Mouse (Mus musculus): ENCODE results near the gene Atp6v1e2. TPM values are rescaled to one million over a fixed set of nuclear protein-coding genes. Genes with fewer than 3 reads are reported as not detected.

Gene Atp6v1e2
- total and polyA plus RNA-seq, 2 experiments from 2014 or later = 0.24 TPM; not detected in 1

GRCm38 (mm10) chr17:86938683-86939082 is 9.0 kb downstream of the Atp6v1e2 start:
- H3K4me2 ChIP-seq (ENCODE audit: low read depth, low read length) = no peak overlapping the region
- H3K27ac ChIP-seq = no peak overlapping the region
- H3K27me3 ChIP-seq (ENCODE audit: insufficient read depth, low read length) = no peaks in the 10 kb centered on the region
- TF ChIP-seq CTCF (IDR thresholded peaks at IDR 0.05; ENCODE audit: low read depth) = no peak
- no peaks in the 10 kb centered on the region for H3K9me3 ChIP-seq (ENCODE audit: low read length)
- no peaks in the 10 kb centered on the region for H3K36me3 ChIP-seq (ENCODE audit: insufficient read depth, low read length)
- H3K4me1 ChIP-seq (ENCODE audit: insufficient read depth, low read length) = no peaks in the 10 kb centered on the region
- DNase-seq (ENCODE audit: low spot score) (no peak), ATAC-seq (no peak)
- H3K9ac ChIP-seq (replicated peaks; ENCODE audit: low read length) = no peak overlapping the region
- 60% methylated on average over 7 of the region's 7 CpGs for WGBS
- no peak overlapping the region for H3K4me3 ChIP-seq (ENCODE audit: low read length)

- WGBS = 1% methylated on average over 19 of the region's 20 CpGs
- Histone ChIP-seq H3K9me3 (ENCODE audit: low read length) (no peaks in the 10 kb centered on the region), H3K4me2 (ENCODE audit: low read depth, low read length) (peak overlapping the region; percentile 65), H3K36me3 (ENCODE audit: insufficient read depth, low read length) (no peaks in the 10 kb centered on the region), H3K27ac (peak overlapping the region; percentile 66), H3K4me3 (ENCODE audit: low read length) (peak overlapping the region; percentile 37), H3K9ac (replicated peaks; ENCODE audit: low read length) (peak overlapping the region; percentile 30; the same call in 1 of the 2 replicates), H3K27me3 (ENCODE audit: insufficient read depth, low read length) (no peaks in the 10 kb centered on the region), H3K4me1 (ENCODE audit: insufficient read depth, low read length) (no peaks in the 10 kb centered on the region)
- peak; percentile 85 for DNase-seq (ENCODE audit: low spot score)
- TF ChIP-seq CTCF (IDR thresholded peaks at IDR 0.05; ENCODE audit: low read depth) = no peak
- ATAC-seq = peak; percentile 94
These were observed 10.1 kb downstream of the Atp6v1e2 start for GRCm38 (mm10) chr17:86937497-86938155.

GRCm38 (mm10) chr17:86937064-86937463 is 10.6 kb downstream of the Atp6v1e2 start:
- Histone ChIP-seq H3K4me3 (ENCODE audit: low read length) (no peak overlapping the region), H3K4me1 (ENCODE audit: insufficient read depth, low read length) (no peaks in the 10 kb centered on the region), H3K4me2 (ENCODE audit: low read depth, low read length) (peak overlapping the region; percentile 65), H3K36me3 (ENCODE audit: insufficient read depth, low read length) (no peaks in the 10 kb centered on the region), H3K9me3 (ENCODE audit: low read length) (no peaks in the 10 kb centered on the region), H3K9ac (replicated peaks; ENCODE audit: low read length) (no peak overlapping the region), H3K27me3 (ENCODE audit: insufficient read depth, low read length) (no peaks in the 10 kb centered on the region), H3K27ac (peak overlapping the region; percentile 66; the same call in 1 of the 2 replicates)
- peak; percentile 25 for DNase-seq (ENCODE audit: low spot score)
- no peak for ATAC-seq
- TF ChIP-seq CTCF (IDR thresholded peaks at IDR 0.05; ENCODE audit: low read depth) = no peak
- 49% methylated on average over 2 of the region's 2 CpGs for WGBS

GRCm38 (mm10) chr17:86932896-86933295 is 14.8 kb downstream of the Atp6v1e2 start:
- Histone ChIP-seq H3K27ac (peak overlapping the region; percentile 45), H3K9me3 (ENCODE audit: low read length) (no peaks in the 10 kb centered on the region), H3K36me3 (ENCODE audit: insufficient read depth, low read length) (no peaks in the 10 kb centered on the region), H3K9ac (replicated peaks; ENCODE audit: low read length) (no peak overlapping the region), H3K27me3 (ENCODE audit: insufficient read depth, low read length) (no peaks in the 10 kb centered on the region), H3K4me3 (ENCODE audit: low read length) (no peak overlapping the region), H3K4me2 (ENCODE audit: low read depth, low read length) (0 out of 2 replicates have a peak overlapping the region, but pooled peaks have one; percentile 22), H3K4me1 (ENCODE audit: insufficient read depth, low read length) (0 out of 2 replicates have a peak, but pooled peaks cover 3% of the 10 kb centered on the region)
- ATAC-seq (peak; percentile 70), DNase-seq (ENCODE audit: low spot score) (peak; percentile 62)
- WGBS = 22% methylated on average over 5 of the region's 5 CpGs
- TF ChIP-seq CTCF (IDR thresholded peaks at IDR 0.05; ENCODE audit: low read depth) = no peak

GRCm38 (mm10) chr17:86929981-86930380 is 17.7 kb downstream of the Atp6v1e2 start:
- no peak for ATAC-seq
- Histone ChIP-seq H3K9me3 (ENCODE audit: low read length) (peaks cover 4% of the 10 kb centered on the region; the same call in 1 of the 2 replicates), H3K4me3 (ENCODE audit: low read length) (no peak overlapping the region), H3K27me3 (ENCODE audit: insufficient read depth, low read length) (no peaks in the 10 kb centered on the region), H3K9ac (replicated peaks; ENCODE audit: low read length) (no peak overlapping the region), H3K4me1 (ENCODE audit: insufficient read depth, low read length) (0 out of 2 replicates have a peak, but pooled peaks cover 3% of the 10 kb centered on the region), H3K4me2 (ENCODE audit: low read depth, low read length) (no peak overlapping the region), H3K27ac (no peak overlapping the region; the same call in 1 of the 2 replicates), H3K36me3 (ENCODE audit: insufficient read depth, low read length) (no peaks in the 10 kb centered on the region)
- peak; percentile 58 for DNase-seq (ENCODE audit: low spot score)
- TF ChIP-seq CTCF (IDR thresholded peaks at IDR 0.05; ENCODE audit: low read depth) = no peak

- Histone ChIP-seq H3K9ac (replicated peaks; ENCODE audit: low read length) (no peak overlapping the region), H3K9me3 (ENCODE audit: low read length) (peaks cover 4% of the 10 kb centered on the region; the same call in 1 of the 2 replicates), H3K36me3 (ENCODE audit: insufficient read depth, low read length) (no peaks in the 10 kb centered on the region), H3K27ac (peak overlapping the region; percentile 54), H3K4me2 (ENCODE audit: low read depth, low read length) (no peak overlapping the region), H3K4me1 (ENCODE audit: insufficient read depth, low read length) (0 out of 2 replicates have a peak, but pooled peaks cover 3% of the 10 kb centered on the region), H3K27me3 (ENCODE audit: insufficient read depth, low read length) (no peaks in the 10 kb centered on the region), H3K4me3 (ENCODE audit: low read length) (no peak overlapping the region)
- WGBS = 83% methylated on average over 6 of the region's 6 CpGs
- TF ChIP-seq CTCF (IDR thresholded peaks at IDR 0.05; ENCODE audit: low read depth) = no peak
- DNase-seq (ENCODE audit: low spot score) = no peak
- ATAC-seq = no peak
These were observed 18.3 kb downstream of the Atp6v1e2 start for GRCm38 (mm10) chr17:86929355-86929754.

GRCm38 (mm10) chr17:86926836-86927235 is 20.9 kb downstream of the Atp6v1e2 start:
- Histone ChIP-seq H3K4me2 (ENCODE audit: low read depth, low read length) (no peak overlapping the region), H3K9me3 (ENCODE audit: low read length) (peaks cover 4% of the 10 kb centered on the region; the same call in 1 of the 2 replicates), H3K36me3 (ENCODE audit: insufficient read depth, low read length) (no peaks in the 10 kb centered on the region), H3K4me1 (ENCODE audit: insufficient read depth, low read length) (0 out of 2 replicates have a peak, but pooled peaks cover 3% of the 10 kb centered on the region), H3K9ac (replicated peaks; ENCODE audit: low read length) (no peak overlapping the region), H3K27me3 (ENCODE audit: insufficient read depth, low read length) (no peaks in the 10 kb centered on the region), H3K27ac (no peak overlapping the region), H3K4me3 (ENCODE audit: low read length) (no peak overlapping the region)
- ATAC-seq (no peak), DNase-seq (ENCODE audit: low spot score) (no peak)
- WGBS = 84% methylated on average over 3 of the region's 3 CpGs
- no peak for TF ChIP-seq CTCF (IDR thresholded peaks at IDR 0.05; ENCODE audit: low read depth)
